Mouse (Mus musculus) embryonic fibroblast, embryonic 13.5 days (primary cell): ENCODE measurements around the gene Sh3rf1.

Experiments used
- CTCF ChIP-seq: IDR thresholded peaks from 2 replicates; pipeline ENCODE4 v1.5.1; 2011; ENCODE audit warnings: mild to moderate bottlenecking, control low read depth, low read length, moderate library complexity, borderline replicate concordance; ENCODE audit not compliant: insufficient read depth
- POLR2A ChIP-seq: IDR thresholded peaks from 2 replicates; pipeline ENCODE4 v1.6.1; 2011; ENCODE audit warnings: low read depth, mild to moderate bottlenecking, control low read depth, low read length, moderate library complexity

- TF ChIP-seq POLR2A (no peak), CTCF (no peak)
These were observed 13.0 kb downstream of the Sh3rf1 start for GRCm38 (mm10) chr8:61236506-61237268.
